Mouse (Mus musculus) embryonic stem cell, embryonic (primary cell): ENCODE measurements around the gene Mis18bp1.
"Not testable (repeated sequence)": the region's sequence is repeated elsewhere in the genome, so short reads cannot be mapped to it uniquely, and the experiment has no call there.

ENCODE experiments used
- CTCF ChIA-PET, 4 experiments: fragments of 300-600 bp in 2 of 4; fragments of 350-600 bp in 2 of 4; sonication (Branson Sonifier 250); formaldehyde crosslinking; loops; one replicate each; lab custom pipeline; 2022; ENCODE audit warnings: inconsistent platforms in 2 of 4; lab: Charles Lee
- POLR2A ChIA-PET, 4 experiments: fragments of 300-600 bp in 2 of 4; fragments of 350-600 bp in 2 of 4; sonication (Branson Sonifier 250); formaldehyde crosslinking; loops; one replicate each; lab custom pipeline; 2022; ENCODE audit warnings: antibody characterized with exemption in 4 of 4, inconsistent platforms in 1 of 4; lab: Charles Lee

Gene Mis18bp1

GRCm38 (mm10) chr12:65172021-65172951 is at the start of gene Mis18bp1:
TSS of gene Mis18bp1 (minus strand) at chr12:65172604.
- CTCF ChIA-PET: interaction anchor here in 3 of 4 experiments (0.7 to 0.8 kb wide), 4 partner anchors 54 to 741 kb away, joined by 3 to 10 read pairs (median 4); no protein-coding TSS in a partner anchor
- POLR2A ChIA-PET: interaction anchor here (0.6 to 1.3 kb wide), 17 partner anchors 10 to 1404 kb away, joined by 3 to 10 read pairs (median 3); partner anchors contain the start of gene Prpf39 (in 1 of the 4)

- CTCF ChIA-PET: interaction anchor here in 1 of 4 experiments (1.1 kb wide), 1 partner anchor 12 kb away, joined by 3 read pairs; no protein-coding TSS in a partner anchor
- POLR2A ChIA-PET: interaction anchor here in 2 of 4 experiments (0.7 to 1.7 kb wide), 3 partner anchors 9 to 220 kb away, joined by 3 read pairs; no protein-coding TSS in a partner anchor
Measured at GRCm38 (mm10) chr12:65216404-65216840, 44.0 kb upstream of the Mis18bp1 start.

GRCm38 (mm10) chr12:65206431-65206830 is 34.0 kb upstream of the Mis18bp1 start:
- ChIA-PET CTCF (no interaction called here), POLR2A (interaction anchor here in 1 of 4 experiments (0.8 to 1.3 kb wide), 2 partner anchors 10 to 34 kb away, joined by 3 read pairs; partner anchors contain the start of gene Mis18bp1)

- ChIA-PET CTCF (no interaction called here), POLR2A (no interaction called here)
Measured at GRCm38 (mm10) chr12:65201812-65202211, 29.4 kb upstream of the Mis18bp1 start.

- POLR2A ChIA-PET: no interaction called here
- CTCF ChIA-PET: no interaction called here
Measured at GRCm38 (mm10) chr12:65194003-65194530, 21.7 kb upstream of the Mis18bp1 start.

- ChIA-PET CTCF (interaction anchor here in 1 of 4 experiments (0.5 kb wide), 1 partner anchor 69 kb away, joined by 3 read pairs; no protein-coding TSS in a partner anchor), POLR2A (no interaction called here)
Measured at GRCm38 (mm10) chr12:65189213-65189612, 16.8 kb upstream of the Mis18bp1 start.

GRCm38 (mm10) chr12:65187365-65187764 is 15.0 kb upstream of the Mis18bp1 start:
- ChIA-PET POLR2A (interaction anchor here in 2 of 4 experiments (1.1 to 1.3 kb wide), 2 partner anchors 10 to 14 kb away, joined by 3 read pairs; no protein-coding TSS in a partner anchor), CTCF (interaction anchor here in 3 of 4 experiments (0.6 to 1.4 kb wide), 3 partner anchors 14 to 246 kb away, joined by 3 to 7 read pairs (median 3); no protein-coding TSS in a partner anchor)

GRCm38 (mm10) chr12:65173736-65174135 is 1.3 kb upstream of the Mis18bp1 start:
- CTCF ChIA-PET: interaction anchor here in 1 of 4 experiments (1.1 kb wide), 1 partner anchor 13 kb away, joined by 3 read pairs; no protein-coding TSS in a partner anchor
- POLR2A ChIA-PET: interaction anchor here in 3 of 4 experiments (0.6 to 1.1 kb wide), 3 partner anchors 13 to 1407 kb away, joined by 3 to 5 read pairs (median 4); no protein-coding TSS in a partner anchor

GRCm38 (mm10) chr12:65172959-65173358 is 555 bp upstream of the Mis18bp1 start:
- ChIA-PET CTCF (interaction anchor here in 3 of 4 experiments (0.7 to 1.1 kb wide), 5 partner anchors 14 to 740 kb away, joined by 3 to 10 read pairs (median 4); no protein-coding TSS in a partner anchor), POLR2A (interaction anchor here (0.6 to 1.3 kb wide), 15 partner anchors 11 to 1406 kb away, joined by 3 to 10 read pairs (median 3); partner anchors contain the start of gene Prpf39 (in 1 of the 4))

- ChIA-PET CTCF (interaction anchor here in 1 of 4 experiments (0.5 to 0.7 kb wide), 3 partner anchors 9 to 17 kb away, joined by 3 to 4 read pairs (median 3); no protein-coding TSS in a partner anchor), POLR2A (interaction anchor here in 2 of 4 experiments (0.9 to 3.4 kb wide), 6 partner anchors 11 to 59 kb away, joined by 3 to 13 read pairs (median 4); no protein-coding TSS in a partner anchor)
Measured at GRCm38 (mm10) chr12:65136121-65136520, 36.3 kb downstream of the Mis18bp1 start.

- POLR2A ChIA-PET: interaction anchor here (0.6 to 5.5 kb wide), 21 partner anchors 8 to 1683 kb away, joined by 3 to 59 read pairs (median 4); partner anchors contain the start of genes Fancm (in 2 of the 4) and Fkbp3 (in 1 of the 4)
Measured at GRCm38 (mm10) chr12:65119451-65119850, 53.0 kb downstream of the Mis18bp1 start.

GRCm38 (mm10) chr12:65118968-65119367 is 53.4 kb downstream of the Mis18bp1 start:
- ChIA-PET CTCF (interaction anchor here in 1 of 4 experiments (0.9 kb wide), 1 partner anchor 17 kb away, joined by 3 read pairs; no protein-coding TSS in a partner anchor), POLR2A (interaction anchor here (0.6 to 5.5 kb wide), 26 partner anchors 8 to 1684 kb away, joined by 3 to 59 read pairs (median 4); partner anchors contain the start of genes Fancm (in 2 of the 4) and Fkbp3 (in 1 of the 4))

More at GRCm38 (mm10) chr12:65119451-65119850, 53.0 kb downstream of the Mis18bp1 start:
- CTCF ChIA-PET: interaction anchor here in 1 of 4 experiments (0.9 kb wide), 1 partner anchor 16 kb away, joined by 3 read pairs; no protein-coding TSS in a partner anchor

- CTCF ChIA-PET: not testable (repeated sequence)
- POLR2A ChIA-PET: interaction anchor here (0.7 to 1.8 kb wide), 26 partner anchors 8 to 78 kb away, joined by 3 to 12 read pairs (median 4); partner anchors contain the start of genes Fancm (in 1 of the 4) and Fkbp3 (in 1 of the 4)
Measured at GRCm38 (mm10) chr12:65114978-65115377, 57.4 kb downstream of the Mis18bp1 start.

- ChIA-PET CTCF (no interaction called here), POLR2A (interaction anchor here in 3 of 4 experiments (0.6 to 3.3 kb wide), 21 partner anchors 10 to 128 kb away, joined by 3 to 18 read pairs (median 5); partner anchors contain the start of genes Fancm (in 2 of the 3) and Fkbp3 (in 2 of the 3))
Measured at GRCm38 (mm10) chr12:65113925-65114324, 58.5 kb downstream of the Mis18bp1 start.

GRCm38 (mm10) chr12:65112811-65113210 is 59.6 kb downstream of the Mis18bp1 start:
- ChIA-PET CTCF (no interaction called here), POLR2A (interaction anchor here in 3 of 4 experiments (0.6 to 8.6 kb wide), 17 partner anchors 6 to 1074 kb away, joined by 3 to 59 read pairs (median 4); partner anchors contain the start of genes Fkbp3 (in 2 of the 3) and Fancm (in 1 of the 3))

- POLR2A ChIA-PET: interaction anchor here (0.7 to 8.6 kb wide), 16 partner anchors 8 to 91 kb away, joined by 3 to 59 read pairs (median 4); partner anchors contain the start of genes Fkbp3 (in 2 of the 4), Fancm (in 1 of the 4) and Prpf39 (in 1 of the 4)
- CTCF ChIA-PET: no interaction called here
Measured at GRCm38 (mm10) chr12:65111503-65111902, 60.9 kb downstream of the Mis18bp1 start.

GRCm38 (mm10) chr12:65108746-65109145 is 63.7 kb downstream of the Mis18bp1 start:
- ChIA-PET POLR2A (interaction anchor here (0.6 to 8.6 kb wide), 23 partner anchors 10 to 1244 kb away, joined by 3 to 59 read pairs (median 4); partner anchors contain the start of genes Fancm (in 2 of the 4), Fkbp3 (in 1 of the 4), Prpf39 (in 1 of the 4) and Togaram1 (in 1 of the 4)), CTCF (no interaction called here)
